Mouse (Mus musculus): ENCODE results near the gene Baz1b. TPM values are rescaled to one million over a fixed set of nuclear protein-coding genes. Genes with fewer than 3 reads are reported as not detected.

The Baz1b gene
- polyA plus RNA-seq, 1 experiment = 14.7 TPM

DNA sequence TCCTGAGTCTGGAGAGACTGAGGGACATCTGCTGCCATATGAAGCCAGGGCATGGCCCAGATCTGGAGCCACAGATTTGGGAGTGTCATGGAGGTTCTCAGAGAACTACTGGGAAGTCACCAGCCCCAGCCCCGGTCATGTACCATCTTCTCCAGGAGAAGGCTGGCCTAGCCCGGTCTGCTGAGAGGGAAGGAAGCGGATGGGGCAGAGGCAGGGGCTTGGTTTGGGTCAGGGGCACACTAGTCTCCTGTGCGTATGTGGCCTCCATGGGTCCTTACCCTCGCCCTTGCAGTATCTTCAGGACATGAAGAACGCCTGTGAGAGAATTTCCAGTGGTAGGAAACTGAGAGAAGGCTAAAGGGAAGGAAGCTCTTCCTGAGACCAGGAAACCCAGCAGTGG, 103.6 kb downstream of the Baz1b start:
- Histone ChIP-seq H3K4me3 (ENCODE audit: low read depth, low read length) (no peak overlapping the region), H3K27ac (ENCODE audit: insufficient read depth, low read depth, low read length) (no peak overlapping the region), H3K27me3 (ENCODE audit: control insufficient read depth, insufficient read depth, low read length) (no peaks in the 10 kb centered on the region), H3K4me1 (ENCODE audit: control insufficient read depth, insufficient read depth, insufficient read length, low read length) (no peaks in the 10 kb centered on the region; the same call in 1 of the 2 replicates), H3K36me3 (ENCODE audit: control insufficient read depth, insufficient read depth, low read length) (no peaks in the 10 kb centered on the region)
- TF ChIP-seq CTCF (IDR thresholded peaks at IDR 0.05; ENCODE audit: extremely low read depth, insufficient read length, insufficient replicate concordance, low read depth, low read length) (no peak), POLR2A (IDR thresholded peaks at IDR 0.05; ENCODE audit: low read depth, low read length) (no peak)
- WGBS = 85% methylated on average over 6 of the region's 6 CpGs

DNA sequence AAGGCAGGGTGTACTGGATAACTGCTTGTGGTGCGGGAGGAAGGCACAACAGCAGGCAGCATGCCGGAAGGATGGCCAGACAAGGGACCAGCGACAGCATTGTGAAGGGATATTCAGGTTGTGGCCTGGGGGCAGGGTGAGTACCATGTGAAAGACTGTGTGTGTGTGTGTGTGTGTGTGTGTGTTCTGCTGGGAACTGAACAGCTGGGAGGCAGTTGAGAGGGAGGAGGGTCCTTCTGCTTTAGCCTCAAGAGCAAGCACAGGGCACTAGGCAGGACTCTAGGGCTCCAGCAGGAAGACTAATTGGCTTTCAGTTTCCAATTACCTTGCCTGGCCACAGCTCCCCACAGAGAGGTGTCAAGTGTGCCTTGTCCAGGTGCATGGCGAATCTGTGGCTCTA, 104.1 kb downstream of the Baz1b start:
- Histone ChIP-seq H3K4me3 (ENCODE audit: low read depth, low read length) (no peak overlapping the region), H3K4me1 (ENCODE audit: control insufficient read depth, insufficient read depth, insufficient read length, low read length) (no peaks in the 10 kb centered on the region; the same call in 1 of the 2 replicates), H3K27ac (ENCODE audit: insufficient read depth, low read depth, low read length) (no peak overlapping the region), H3K36me3 (ENCODE audit: control insufficient read depth, insufficient read depth, low read length) (no peaks in the 10 kb centered on the region), H3K27me3 (ENCODE audit: control insufficient read depth, insufficient read depth, low read length) (no peaks in the 10 kb centered on the region)
- 74% methylated on average over 4 of the region's 4 CpGs for WGBS
- TF ChIP-seq POLR2A (IDR thresholded peaks at IDR 0.05; ENCODE audit: low read depth, low read length) = no peak
- TF ChIP-seq CTCF (IDR thresholded peaks at IDR 0.05; ENCODE audit: extremely low read depth, insufficient read length, insufficient replicate concordance, low read depth, low read length) = no peak

DNA sequence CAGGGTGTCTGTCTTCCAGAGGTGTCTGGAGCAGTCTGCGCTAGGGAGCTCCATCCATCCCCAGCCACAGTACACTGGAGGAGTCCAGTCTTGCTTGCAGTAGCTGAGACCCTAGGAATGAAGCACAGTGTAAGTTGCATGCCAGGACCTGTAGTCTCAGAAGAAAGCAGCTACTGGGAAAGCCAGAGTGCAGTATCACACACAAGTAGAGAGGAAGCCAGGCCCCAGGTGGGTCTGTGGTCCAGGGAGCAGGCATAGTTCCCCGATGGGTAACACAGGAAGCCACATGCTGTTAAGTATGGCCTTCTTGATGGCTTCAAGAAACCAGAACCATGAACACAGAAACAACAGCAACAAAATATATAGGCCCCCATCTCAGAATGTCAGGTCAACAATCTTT, 104.9 kb downstream of the Baz1b start:
- no peak for TF ChIP-seq POLR2A (IDR thresholded peaks at IDR 0.05; ENCODE audit: low read depth, low read length)
- no peak for TF ChIP-seq CTCF (IDR thresholded peaks at IDR 0.05; ENCODE audit: extremely low read depth, insufficient read length, insufficient replicate concordance, low read depth, low read length)
- 94% methylated on average over 2 of the region's 2 CpGs for WGBS
- Histone ChIP-seq H3K4me3 (ENCODE audit: low read depth, low read length) (no peak overlapping the region), H3K27me3 (ENCODE audit: control insufficient read depth, insufficient read depth, low read length) (no peaks in the 10 kb centered on the region), H3K36me3 (ENCODE audit: control insufficient read depth, insufficient read depth, low read length) (no peaks in the 10 kb centered on the region), H3K27ac (ENCODE audit: insufficient read depth, low read depth, low read length) (no peak overlapping the region), H3K4me1 (ENCODE audit: control insufficient read depth, insufficient read depth, insufficient read length, low read length) (no peaks in the 10 kb centered on the region; the same call in 1 of the 2 replicates)

Other genes with a start within 250 kb of the Baz1b start
- 112 and 571 TPM in 2 replicates for gene Cldn4, start 240.3 kb upstream of the Baz1b start, polyA plus RNA-seq (2012; rRNA removed)
- 1,043 and 2,448 TPM in 2 replicates for gene Cldn3, start 201.1 kb upstream of the Baz1b start, polyA plus RNA-seq (2012; rRNA removed)
- gene Abhd11, start 178.1 kb upstream of the Baz1b start, polyA plus RNA-seq (2012; rRNA removed) = 48.1 and 90.7 TPM in 2 replicates
- 4.6 and 5.1 TPM in 2 replicates for gene Stx1a, start 163.8 kb upstream of the Baz1b start, polyA plus RNA-seq (2012; rRNA removed)
- 30.1 and 46.4 TPM in 2 replicates for gene Dnajc30, start 123.1 kb upstream of the Baz1b start, polyA plus RNA-seq (2012; rRNA removed)
- gene Bud23, start 122.3 kb upstream of the Baz1b start, polyA plus RNA-seq (2012; rRNA removed) = 31.2 and 43.7 TPM in 2 replicates
- 3.0 and 7.0 TPM in 2 replicates for gene Vps37d, start 109.0 kb upstream of the Baz1b start, polyA plus RNA-seq (2012; rRNA removed)
- gene Mlxipl, start 97.4 kb upstream of the Baz1b start, polyA plus RNA-seq (2012; rRNA removed) = 190 and 304 TPM in 2 replicates
- 4.8 and 5.3 TPM in 2 replicates for gene Tbl2, start 37.6 kb upstream of the Baz1b start, polyA plus RNA-seq (2012; rRNA removed)
- 12.1 and 28.4 TPM in 2 replicates for gene Bcl7b, start 19.0 kb upstream of the Baz1b start, polyA plus RNA-seq (2012; rRNA removed)
- 2.2 and 8.7 TPM in 2 replicates for gene Fzd9, start 64.0 kb downstream of the Baz1b start, polyA plus RNA-seq (2012; rRNA removed)
- gene Fkbp6, start 162.8 kb downstream of the Baz1b start, polyA plus RNA-seq (2012; rRNA removed) = not detected in 2 replicates
- gene Trim50, start 166.0 kb downstream of the Baz1b start, polyA plus RNA-seq (2012; rRNA removed) = 1.6 TPM in 1 of 2 replicates, not detected in the other
- 10.9 and 14.2 TPM in 2 replicates for gene Nsun5, start 182.7 kb downstream of the Baz1b start, polyA plus RNA-seq (2012; rRNA removed)
- gene Pom121, start 207.3 kb downstream of the Baz1b start, polyA plus RNA-seq (2012; rRNA removed) = 18.2 and 26.3 TPM in 2 replicates

Measured in small intestine, adult 2 months (tissue).